Mouse (Mus musculus) heart, postnatal 0 days (tissue): ENCODE measurements at regions not wholly inside any gene's neighbourhood (a gene's known extent, or its start where the extent isn't known, plus 50 kb on each side); places are given as distances from the start of the nearest gene placed in this dataset.

Experiments used
- ATAC-seq: fragments of 200-750 bp; cut with Nextera tagmentation; 2 replicates; pipeline ENCODE4 v1.8.0; 2017; ENCODE audit warnings: low read depth, moderate number of reproducible peaks, moderate library complexity; ENCODE audit not compliant: insufficient read depth
- DNase-seq: peaks from one replicate; pipeline ENCODE4 v3.0.0-alpha.2; 2016; ENCODE audit warnings: low spot score
- H3K27ac ChIP-seq: fragments of 300-500 bp; sonication (generic); 2 replicates; pipeline ENCODE4 v1.5.1; 2014; ENCODE audit warnings: low read depth, mild to moderate bottlenecking
- H3K27me3 ChIP-seq: fragments of 300-500 bp; sonication (generic); 2 replicates; pipeline ENCODE4 v1.6.1; 2014; ENCODE audit warnings: low read length, mixed read lengths; ENCODE audit not compliant: control insufficient read depth, insufficient read depth
- H3K36me3 ChIP-seq: fragments of 300-500 bp; sonication (generic); replicated peaks from 2 replicates; pipeline ENCODE4 v1.6.1; 2014; ENCODE audit warnings: low read length, mixed read lengths; ENCODE audit not compliant: control insufficient read depth, insufficient read depth
- H3K4me1 ChIP-seq: fragments of 300-500 bp; sonication (generic); 2 replicates; pipeline ENCODE4 v1.6.1; 2014; ENCODE audit warnings: antibody characterized with exemption; ENCODE audit not compliant: control insufficient read depth, insufficient read depth
- H3K4me2 ChIP-seq: fragments of 300-500 bp; sonication (generic); 2 replicates; pipeline ENCODE4 v1.6.1; 2014; ENCODE audit warnings: low read depth, mild to moderate bottlenecking, low read length, moderate library complexity
- H3K4me3 ChIP-seq: fragments of 300-500 bp; sonication (generic); 2 replicates; pipeline ENCODE4 v1.5.1; 2014; ENCODE audit warnings: low read depth, low read length
- H3K9ac ChIP-seq: fragments of 300-500 bp; sonication (generic); replicated peaks from 2 replicates; pipeline ENCODE4 v1.6.1; 2014; ENCODE audit warnings: low read depth, low read length, mixed read lengths
- H3K9me3 ChIP-seq: fragments of 300-500 bp; sonication (generic); replicated peaks from 2 replicates; pipeline ENCODE4 v1.6.1; 2016; ENCODE audit warnings: low read length; ENCODE audit not compliant: control insufficient read depth
- CTCF ChIP-seq: IDR thresholded peaks from 2 replicates; pipeline ENCODE4 v1.5.1; 2016; ENCODE audit warnings: antibody characterized with exemption, control low read depth, low read depth
- EP300 ChIP-seq: IDR thresholded peaks from 2 replicates; pipeline ENCODE4 v1.6.1; 2016; ENCODE audit warnings: antibody characterized with exemption, low read depth
- WGBS: fragments of 180-500 bp; shearing (Covaris S2); extraction: QIAGEN DNeasy Blood & Tissue Kit; methylation state at CpG from one replicate; pipeline ENCODE4 v1.1.7; 2014; 5-methylcytosine and 5-hydroxymethylcytosine counted together

DNA sequence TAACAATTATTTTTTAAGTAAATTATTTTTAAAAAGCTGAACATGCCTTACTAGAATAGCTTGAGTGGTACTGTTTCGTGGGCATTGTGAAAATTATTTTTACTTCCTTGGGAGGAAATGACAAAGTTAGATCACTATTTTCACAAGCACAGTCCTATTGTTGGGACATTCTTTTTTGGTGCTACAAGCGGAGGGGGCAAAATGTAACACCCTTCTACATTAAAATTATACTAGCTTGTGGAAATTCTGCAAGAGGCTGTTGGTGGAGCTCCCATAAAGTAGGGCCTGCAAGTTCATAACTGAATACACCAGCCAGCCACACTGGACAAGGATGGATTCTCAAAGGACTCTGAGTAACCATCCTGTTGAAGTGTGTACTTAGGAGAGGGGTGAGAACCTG, 313.1 kb upstream of the Eif4g2 start:
- Histone ChIP-seq H3K4me1 (no peaks in the 10 kb centered on the region), H3K36me3 (no peaks in the 10 kb centered on the region), H3K9ac (no peak overlapping the region), H3K9me3 (no peaks in the 10 kb centered on the region), H3K4me2 (no peak overlapping the region), H3K27ac (no peak overlapping the region), H3K4me3 (no peak overlapping the region), H3K27me3 (no peaks in the 10 kb centered on the region)
- ATAC-seq (no peak), DNase-seq (no peak)
- WGBS: 79% methylated on average over 2 of the region's 2 CpGs
- no peak for TF ChIP-seq CTCF
- TF ChIP-seq EP300: no peak

DNA sequence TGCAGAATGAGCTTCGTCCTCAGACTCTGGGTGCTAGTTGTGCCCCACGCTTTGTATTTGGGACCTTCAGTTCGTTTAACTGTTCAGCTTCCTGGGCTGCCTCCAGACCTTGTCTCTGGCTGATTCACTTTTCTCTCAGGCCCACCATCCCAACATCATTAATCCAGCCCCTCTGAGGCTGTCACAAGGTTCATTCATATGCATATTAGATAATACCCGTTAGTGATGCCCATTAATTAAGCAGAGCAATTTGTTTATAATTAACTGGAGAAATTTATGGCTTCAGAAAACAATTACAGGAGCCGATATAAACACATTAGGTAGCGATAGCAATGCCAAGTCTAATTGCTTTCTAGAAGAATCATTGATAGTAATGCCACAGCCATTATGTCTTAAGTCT, 312.3 kb upstream of the Eif4g2 start:
- no peak overlapping the region for H3K9ac ChIP-seq
- WGBS: 84% methylated on average over 6 of the region's 6 CpGs
- no peaks in the 10 kb centered on the region for H3K4me1 ChIP-seq
- no peak overlapping the region for H3K4me2 ChIP-seq
- no peak overlapping the region for H3K4me3 ChIP-seq
- no peak overlapping the region for H3K27ac ChIP-seq
- DNase-seq (no peak), ATAC-seq (no peak)
- no peaks in the 10 kb centered on the region for H3K9me3 ChIP-seq
- H3K27me3 ChIP-seq: no peaks in the 10 kb centered on the region
- no peaks in the 10 kb centered on the region for H3K36me3 ChIP-seq
- no peak for TF ChIP-seq EP300
- no peak for TF ChIP-seq CTCF

DNA sequence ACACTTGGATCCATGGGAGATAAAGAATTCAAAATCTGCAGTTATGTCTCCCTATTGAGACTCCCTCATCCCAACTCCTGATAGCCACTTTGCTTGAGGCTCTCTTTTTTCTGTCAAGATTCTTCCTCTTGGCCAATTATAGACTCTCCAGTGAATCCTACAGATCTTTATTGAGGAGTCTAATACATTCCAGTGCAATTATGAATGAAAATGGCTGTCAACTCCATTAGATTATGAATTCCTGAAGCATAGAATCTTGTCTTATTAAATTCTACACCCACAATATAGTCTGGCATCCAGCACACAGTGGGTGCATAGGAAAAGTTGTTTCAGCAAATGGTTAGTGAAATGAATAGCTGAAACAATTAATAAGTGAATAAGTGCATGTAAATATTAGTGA, 311.0 kb upstream of the Eif4g2 start:
- DNase-seq (no peak), ATAC-seq (no peak)
- no peaks in the 10 kb centered on the region for H3K9me3 ChIP-seq
- H3K27me3 ChIP-seq: no peaks in the 10 kb centered on the region
- no peak overlapping the region for H3K27ac ChIP-seq
- H3K9ac ChIP-seq: no peak overlapping the region
- no peak for TF ChIP-seq CTCF
- TF ChIP-seq EP300: no peak
- no peaks in the 10 kb centered on the region for H3K36me3 ChIP-seq
- no peaks in the 10 kb centered on the region for H3K4me1 ChIP-seq
- no peak overlapping the region for H3K4me3 ChIP-seq
- no peak overlapping the region for H3K4me2 ChIP-seq

DNA sequence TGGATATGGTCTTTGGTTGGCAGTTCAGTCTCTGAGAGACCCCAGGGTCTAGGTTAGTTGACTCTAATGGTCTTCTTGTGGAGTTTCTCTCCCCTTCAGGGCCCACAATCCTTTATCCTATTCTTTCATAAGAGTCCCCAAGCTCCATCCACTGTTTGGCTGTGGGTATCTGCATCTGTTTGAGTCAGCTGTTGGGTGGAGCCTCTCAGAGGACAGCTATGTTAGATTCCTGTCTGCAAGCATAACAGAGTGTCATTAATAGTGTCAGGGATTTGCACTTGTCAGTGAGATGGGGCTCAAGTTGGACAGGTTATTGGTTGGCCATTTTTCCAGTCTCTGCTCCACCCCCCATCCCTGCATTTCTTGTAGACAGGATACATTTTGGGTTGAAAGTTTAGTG, 306.9 kb upstream of the Eif4g2 start:
- H3K27ac ChIP-seq: no peak overlapping the region
- TF ChIP-seq CTCF: no peak
- no peak for TF ChIP-seq EP300
- H3K4me2 ChIP-seq: no peak overlapping the region
- no peaks in the 10 kb centered on the region for H3K36me3 ChIP-seq
- no peak overlapping the region for H3K9ac ChIP-seq
- H3K27me3 ChIP-seq: no peaks in the 10 kb centered on the region
- no peak overlapping the region for H3K4me3 ChIP-seq
- no peaks in the 10 kb centered on the region for H3K4me1 ChIP-seq
- DNase-seq (no peak), ATAC-seq (no peak)
- H3K9me3 ChIP-seq: no peaks in the 10 kb centered on the region

DNA sequence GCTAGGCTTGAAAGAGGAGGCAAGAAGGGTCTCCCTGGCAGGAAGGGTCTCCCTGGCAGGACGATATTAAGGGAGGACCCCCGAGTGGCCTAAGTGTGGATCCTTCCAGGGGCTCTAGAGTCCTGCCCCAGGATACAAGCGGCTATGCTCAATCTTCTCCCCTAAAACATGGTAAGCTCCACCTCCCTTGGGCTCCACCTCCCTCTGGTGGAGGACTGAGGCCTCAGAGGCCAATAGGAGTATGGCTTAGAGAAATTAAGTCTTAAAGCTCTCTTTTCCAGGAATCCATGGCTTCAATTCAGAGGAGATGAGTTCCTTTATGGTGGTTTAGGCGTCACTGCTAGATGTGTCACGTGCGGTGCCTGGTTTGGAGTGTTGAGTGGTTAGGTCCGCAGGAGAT, 291.7 kb upstream of the Eif4g2 start:
- Histone ChIP-seq H3K36me3 (no peaks in the 10 kb centered on the region), H3K4me3 (no peak overlapping the region), H3K27me3 (no peaks in the 10 kb centered on the region), H3K9me3 (no peaks in the 10 kb centered on the region), H3K9ac (no peak overlapping the region), H3K4me1 (peaks cover 11% of the 10 kb centered on the region), H3K4me2 (no peak overlapping the region), H3K27ac (no peak overlapping the region)
- no peak for TF ChIP-seq CTCF
- no peak for TF ChIP-seq EP300
- no peak for ATAC-seq
- 75% methylated on average over 7 of the region's 7 CpGs for WGBS
- DNase-seq: no peak

DNA sequence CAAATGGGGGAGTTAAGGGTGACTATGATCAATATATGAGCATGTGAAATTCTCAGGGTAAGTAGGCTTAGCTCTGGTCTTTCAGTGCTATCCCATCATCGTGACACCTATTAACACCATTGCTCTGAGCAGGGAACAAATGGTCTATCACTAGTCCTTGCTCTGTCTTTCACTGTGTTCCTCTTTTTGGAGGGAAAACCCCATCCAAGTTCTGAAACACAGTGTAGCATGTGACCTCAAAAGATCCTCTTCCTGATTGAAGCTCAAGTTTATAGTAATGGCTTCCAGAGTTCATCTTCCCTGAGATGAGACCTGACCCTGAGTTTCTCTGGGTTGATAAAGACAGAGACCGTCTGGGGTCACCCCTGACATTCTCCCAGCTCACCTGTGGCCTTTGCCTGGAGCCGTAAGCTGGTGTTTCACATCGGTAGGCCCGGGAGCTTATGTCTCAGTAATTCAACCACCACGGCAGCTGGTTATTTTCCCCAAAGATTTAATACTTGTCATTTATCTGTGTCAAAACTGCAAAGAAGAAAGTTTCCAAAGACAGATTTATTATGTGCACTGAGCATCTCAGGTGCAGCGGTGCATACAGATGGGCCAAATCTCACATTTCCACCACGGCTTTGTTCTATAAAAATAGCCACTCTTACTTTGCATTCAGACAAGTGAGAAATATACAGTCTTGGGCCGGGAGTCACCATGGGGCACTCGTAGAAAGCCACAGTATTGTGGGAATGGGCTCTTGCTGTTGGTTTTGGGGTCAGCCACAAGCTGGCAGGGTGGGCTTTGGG, 290.7 kb upstream of the Eif4g2 start:
- Histone ChIP-seq H3K27me3 (no peaks in the 10 kb centered on the region), H3K4me1 (peaks cover 14% of the 10 kb centered on the region), H3K36me3 (no peaks in the 10 kb centered on the region), H3K27ac (no peak overlapping the region), H3K4me2 (no peak overlapping the region), H3K9ac (no peak overlapping the region), H3K4me3 (no peak overlapping the region), H3K9me3 (no peaks in the 10 kb centered on the region)
- no peak for TF ChIP-seq CTCF
- 89% methylated on average over 10 of the region's 10 CpGs for WGBS
- ATAC-seq (no peak), DNase-seq (no peak)
